Mouse (Mus musculus) thymus, adult 2 months (tissue): ENCODE data around the gene Cul1.

Experiments used
- CTCF ChIP-seq: fragments of 200-500 bp; IDR thresholded peaks from 2 replicates; pipeline ENCODE4 v1.5.1; 2012; ENCODE audit warnings: mild to moderate bottlenecking, control low read depth, low read length, moderate library complexity, borderline replicate concordance; ENCODE audit not compliant: control insufficient read depth, poor library complexity, insufficient read depth; ENCODE audit errors: extremely low read depth
- POLR2A ChIP-seq: fragments of 200-500 bp; IDR thresholded peaks from 2 replicates; pipeline ENCODE4 v1.6.1; 2012; ENCODE audit warnings: mild to moderate bottlenecking, low read length, control low read depth, moderate library complexity; ENCODE audit not compliant: control insufficient read depth, poor library complexity, insufficient read depth; ENCODE audit errors: extremely low read depth

DNA sequence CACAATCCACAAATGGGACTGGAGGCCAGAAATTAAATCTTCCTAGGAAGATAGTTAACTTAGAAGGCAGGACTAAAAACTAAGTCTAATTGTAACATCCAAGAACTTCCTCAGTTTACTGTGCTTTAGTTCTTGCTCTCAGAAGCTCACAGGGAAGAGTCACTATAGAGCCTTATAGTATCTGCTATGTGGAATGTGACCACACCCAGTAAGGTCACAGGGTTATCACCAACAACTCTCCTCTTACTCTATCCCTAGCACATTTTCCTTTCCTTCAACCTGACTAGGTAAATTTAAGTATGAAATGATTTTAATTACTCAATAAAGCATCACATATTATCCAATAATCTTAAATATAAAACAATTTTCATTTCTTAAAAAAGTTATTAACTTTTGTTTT, 107.2 kb downstream of the Cul1 start:
- TF ChIP-seq POLR2A (no peak), CTCF (no peak)
